Mouse (Mus musculus) 416B (cell line): ENCODE results near the gene Rorb.

Experiments used
- DNase-seq: peaks from one replicate; pipeline ENCODE4 v3.0.0; 2011; ENCODE audit warnings: low read depth

The Rorb gene

DNA sequence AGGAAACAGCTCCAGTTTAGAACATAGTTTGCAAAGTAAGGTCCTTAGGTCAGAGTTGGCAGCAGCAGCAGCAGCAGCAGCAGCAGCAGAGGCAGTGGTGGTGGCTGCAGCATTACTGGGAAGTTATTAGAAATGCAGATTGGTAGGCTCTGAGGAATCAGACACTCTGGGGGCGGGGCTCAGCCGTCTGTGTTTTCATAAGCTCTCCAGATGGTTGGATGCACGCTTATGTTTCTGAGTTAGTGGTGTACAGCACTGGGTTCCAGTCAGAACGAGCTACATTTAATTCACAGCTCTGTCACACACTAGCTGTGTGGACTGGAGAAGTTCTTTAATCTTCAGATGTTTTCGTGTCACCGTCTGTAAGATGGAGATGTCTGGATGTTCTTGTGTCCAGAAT lies 105.9 kb downstream of the Rorb start:
- no peak for DNase-seq

GRCm38 (mm10) chr19:19004023-19004656 lies 106.9 kb downstream of the Rorb start:
- no peak for DNase-seq

DNA sequence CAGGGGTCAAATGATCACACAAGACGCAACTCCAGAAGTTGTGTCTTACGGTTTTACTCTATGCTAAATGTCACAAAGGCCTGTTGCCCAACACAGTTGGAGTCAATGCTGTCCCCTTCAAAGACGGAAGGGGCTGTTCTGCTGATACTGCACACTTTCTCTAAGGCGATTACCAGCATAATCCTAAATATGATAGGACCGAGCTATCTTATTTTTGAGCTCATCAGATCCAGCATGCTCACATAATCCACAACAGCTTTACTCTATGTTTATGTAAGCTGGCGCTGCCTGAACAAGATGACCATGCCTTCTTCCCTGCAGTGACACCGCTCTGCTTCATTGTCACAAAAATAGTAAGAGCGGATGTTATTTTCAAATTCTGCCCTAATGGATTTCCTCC lies 112.0 kb downstream of the Rorb start:
- no peak for DNase-seq

DNA sequence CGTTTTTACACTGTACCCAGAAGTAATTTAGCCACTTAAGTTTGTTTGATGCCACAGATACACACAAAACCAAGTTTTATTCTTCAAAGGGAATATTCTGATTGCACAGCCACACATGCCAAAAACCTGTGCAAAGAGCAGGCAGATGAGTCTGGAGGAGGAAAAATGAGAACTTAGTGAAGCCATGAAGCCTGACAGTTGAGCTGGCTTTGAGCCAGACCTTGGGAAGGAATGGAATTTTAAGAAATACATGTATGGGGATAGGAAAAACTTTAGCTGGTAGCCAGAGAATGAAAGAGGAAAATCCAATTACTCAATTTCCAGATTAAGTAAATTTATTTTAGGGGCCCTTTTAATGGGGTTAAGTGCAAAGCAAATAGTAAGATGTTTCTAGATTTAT lies 113.3 kb downstream of the Rorb start:
- no peak for DNase-seq

DNA sequence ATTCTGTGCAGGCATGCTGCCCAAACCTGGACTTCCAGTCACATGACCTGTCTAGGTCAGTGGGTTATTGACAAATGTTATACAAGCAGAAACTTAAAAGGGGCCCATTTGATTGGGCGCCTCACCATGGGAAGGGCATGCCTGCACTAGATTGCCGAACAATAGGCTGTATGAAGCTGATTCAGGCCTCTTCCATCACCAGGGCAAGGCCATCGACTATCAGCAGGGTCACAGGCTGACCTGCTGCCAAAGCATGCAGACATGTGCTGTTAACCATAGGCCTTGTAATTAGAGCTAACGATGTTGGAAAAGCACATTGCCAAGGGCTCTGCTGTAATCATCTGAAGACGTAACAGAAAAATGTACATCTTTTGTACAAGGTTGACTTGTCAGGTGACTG lies 131.0 kb downstream of the Rorb start:
- no peak for DNase-seq

GRCm38 (mm10) chr19:18974796-18975660 lies 136.0 kb downstream of the Rorb start:
- DNase-seq: peak; percentile 46

DNA sequence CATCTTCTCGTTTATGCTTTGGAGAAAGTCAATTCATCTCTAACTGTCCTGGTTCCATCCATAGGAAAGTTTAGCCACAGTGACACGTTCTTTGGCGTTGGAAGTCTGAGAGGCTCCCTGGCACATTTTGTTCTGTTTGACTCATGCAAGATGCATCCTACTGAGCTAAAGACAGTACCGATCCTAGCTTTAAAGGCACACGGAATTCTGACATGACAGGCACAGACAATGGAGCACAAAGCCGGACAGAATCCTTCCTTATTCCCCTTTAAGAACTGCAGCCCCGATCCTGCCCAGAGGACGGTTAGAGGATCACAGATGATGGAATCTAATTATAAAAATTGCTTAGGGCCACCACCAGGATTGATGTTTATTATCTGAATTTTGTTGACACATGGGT lies 141.6 kb downstream of the Rorb start:
- no peak for DNase-seq

- DNase-seq: no peak
Observed at GRCm38 (mm10) chr19:18967307-18967706, 143.7 kb downstream of the Rorb start.

DNA sequence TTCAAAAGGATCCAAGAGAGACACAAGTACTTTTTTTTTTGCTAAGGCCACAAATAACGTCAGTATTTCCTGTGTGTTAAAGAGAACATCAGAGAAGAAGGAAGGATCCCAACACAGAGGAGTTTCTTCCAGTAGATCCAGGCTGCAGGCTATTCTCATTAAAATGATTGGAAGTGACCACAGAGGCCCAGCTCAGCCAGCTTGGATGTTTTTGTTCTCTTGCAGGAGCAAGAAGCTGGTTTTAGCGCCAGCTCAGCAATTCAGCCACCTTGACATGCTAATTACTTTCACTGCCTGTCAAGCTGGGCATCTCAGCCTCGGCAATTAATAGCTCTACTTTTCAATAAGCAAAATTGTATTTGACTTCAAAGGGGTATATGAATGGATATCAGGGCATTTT lies 151.1 kb downstream of the Rorb start:
- no peak for DNase-seq

- DNase-seq: no peak
Observed at GRCm38 (mm10) chr19:18952806-18953205, 158.2 kb downstream of the Rorb start.

DNA sequence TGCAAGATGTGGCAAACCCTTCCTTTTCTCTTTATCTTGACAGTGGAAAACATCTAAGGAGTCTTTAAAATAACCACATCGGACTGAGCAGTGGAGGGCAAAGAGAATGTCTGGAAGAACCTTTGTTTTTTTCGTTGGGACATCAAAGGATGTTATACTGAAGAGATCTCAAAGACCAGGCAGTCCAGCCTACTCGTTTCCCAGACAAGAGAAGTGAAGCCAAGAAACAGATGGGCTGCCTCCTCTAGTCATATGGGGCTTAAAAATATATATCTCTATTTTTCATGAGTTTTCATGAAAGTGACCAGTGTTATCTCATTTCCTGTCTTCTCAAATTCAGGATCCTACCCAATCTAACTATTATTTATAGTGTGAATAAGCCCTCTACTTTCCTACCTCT lies 163.8 kb downstream of the Rorb start:
- DNase-seq: no peak

DNA sequence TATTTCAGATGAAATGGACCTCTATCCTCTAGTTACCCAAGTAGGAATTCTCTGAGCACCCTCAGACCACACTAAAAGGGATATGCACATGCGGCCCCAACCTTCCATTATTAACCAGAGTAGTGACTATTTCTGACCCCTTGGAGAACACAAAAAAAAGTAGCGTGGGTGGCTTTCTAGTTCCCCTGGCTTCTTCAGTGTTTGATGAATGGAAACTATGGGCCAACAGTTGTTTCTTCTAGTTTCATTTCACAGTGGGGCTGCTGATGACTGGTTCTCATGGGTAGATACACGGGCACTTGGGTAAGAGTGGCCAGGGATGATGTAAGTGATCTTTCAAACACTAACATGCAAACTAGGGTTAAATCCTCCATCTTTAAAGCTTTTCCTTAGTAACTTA lies 165.7 kb downstream of the Rorb start:
- no peak for DNase-seq

- no peak for DNase-seq
Observed at GRCm38 (mm10) chr19:18941391-18941790, 169.6 kb downstream of the Rorb start.

- DNase-seq: no peak
Observed at GRCm38 (mm10) chr19:18911755-18912340, 199.1 kb downstream of the Rorb start.

- no peak for DNase-seq
Observed at GRCm38 (mm10) chr19:18909641-18910040, 201.4 kb downstream of the Rorb start.

DNA sequence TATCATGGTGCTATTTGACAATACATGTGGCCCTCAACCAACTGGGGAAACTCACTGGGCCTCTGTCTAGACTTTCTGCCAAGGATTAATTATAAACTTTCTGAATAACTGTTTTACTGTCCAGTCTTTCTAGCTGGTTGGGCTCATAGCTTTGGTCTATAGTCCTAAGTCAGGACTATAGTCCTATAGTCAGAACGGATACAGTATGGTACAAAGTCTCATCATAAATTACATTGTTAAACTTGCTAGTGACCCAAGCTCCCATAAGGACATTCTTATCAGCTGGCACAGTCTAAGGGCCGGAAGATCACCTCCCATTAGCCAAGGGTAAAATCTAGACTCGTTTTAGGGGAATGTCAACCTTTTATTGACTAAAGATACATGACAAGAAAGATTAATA lies 205.5 kb downstream of the Rorb start:
- no peak for DNase-seq

DNA sequence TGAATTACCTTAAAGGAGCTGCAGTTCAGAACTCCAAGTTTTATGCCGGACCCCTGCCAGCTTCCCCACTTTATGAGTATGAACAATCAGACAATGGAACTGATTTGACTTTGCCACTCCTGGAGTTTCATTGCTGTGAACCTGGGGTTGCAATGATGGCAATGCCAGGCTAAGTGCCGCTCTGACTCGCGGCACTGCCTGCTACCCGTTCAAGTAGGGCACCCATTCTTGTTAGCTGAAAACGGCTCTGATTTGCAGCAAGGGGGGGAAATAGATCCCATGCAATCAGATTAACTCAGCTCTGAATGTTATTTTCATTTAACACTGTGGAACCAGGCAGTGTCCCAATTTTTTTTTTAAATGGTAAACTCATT lies 208.3 kb downstream of the Rorb start:
- DNase-seq: no peak

DNA sequence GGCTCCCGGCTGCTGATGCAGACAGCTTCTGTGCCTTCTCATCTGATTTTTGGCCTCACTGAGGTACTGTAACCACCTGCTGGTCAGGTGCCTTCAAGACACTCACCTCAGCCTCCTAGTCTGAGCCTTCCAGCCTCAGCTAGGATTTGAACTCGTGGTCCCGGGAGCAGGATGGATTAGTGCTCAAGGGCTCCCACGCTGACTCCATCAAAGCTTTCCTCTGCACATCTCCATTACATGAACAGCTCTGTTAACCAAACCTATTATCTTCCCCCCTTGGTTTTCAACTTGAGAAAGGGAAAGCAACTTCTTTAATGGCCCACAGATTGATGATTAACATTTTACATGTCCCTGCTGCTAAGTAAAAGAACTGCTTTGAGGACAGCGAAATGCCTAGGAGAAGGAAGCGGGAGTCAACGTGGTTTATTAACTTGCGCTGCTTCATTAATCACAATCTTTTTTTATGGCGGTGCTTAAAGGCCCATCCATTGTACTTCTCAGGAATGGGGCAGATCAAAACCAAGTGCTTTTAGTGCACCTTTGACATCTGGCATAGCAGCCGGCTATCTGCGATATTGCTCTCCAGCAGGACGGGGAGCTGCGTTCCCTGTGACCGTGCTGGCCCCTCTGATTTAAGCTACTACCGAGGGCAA lies 208.8 kb downstream of the Rorb start:
- DNase-seq: no peak

- no peak for DNase-seq
Observed at GRCm38 (mm10) chr19:18898238-18898637, 212.8 kb downstream of the Rorb start.

- DNase-seq: no peak
Observed at GRCm38 (mm10) chr19:18890216-18890615, 220.8 kb downstream of the Rorb start.

GRCm38 (mm10) chr19:18889632-18890031 lies 221.4 kb downstream of the Rorb start:
- no peak for DNase-seq

GRCm38 (mm10) chr19:18889117-18889627 lies 221.8 kb downstream of the Rorb start:
- DNase-seq: no peak
